Mouse (Mus musculus): ENCODE results near the gene Rps15.

Gene Rps15

DNA sequence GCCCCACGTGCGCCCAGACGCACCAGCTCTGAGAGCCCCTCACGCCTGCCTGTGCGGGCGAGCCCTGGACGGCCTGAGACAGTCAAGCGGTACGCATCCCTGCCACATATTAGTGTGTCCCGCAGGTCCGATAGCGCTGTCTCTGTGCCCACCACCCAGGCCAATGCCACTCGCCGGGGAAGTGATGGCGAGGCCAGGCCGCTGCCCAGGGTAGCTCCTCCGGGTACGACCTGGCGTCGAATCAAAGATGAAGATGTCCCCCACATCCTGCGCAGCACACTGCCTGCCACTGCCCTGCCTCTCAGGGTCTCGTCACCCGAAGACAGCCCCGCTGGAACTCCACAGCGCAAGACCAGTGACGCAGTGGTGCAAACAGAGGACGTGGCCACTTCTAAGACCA lies 23.1 kb downstream of the Rps15 start:
- no peak for DNase-seq (ENCODE audit: low spot score in 2 of 2)

DNA sequence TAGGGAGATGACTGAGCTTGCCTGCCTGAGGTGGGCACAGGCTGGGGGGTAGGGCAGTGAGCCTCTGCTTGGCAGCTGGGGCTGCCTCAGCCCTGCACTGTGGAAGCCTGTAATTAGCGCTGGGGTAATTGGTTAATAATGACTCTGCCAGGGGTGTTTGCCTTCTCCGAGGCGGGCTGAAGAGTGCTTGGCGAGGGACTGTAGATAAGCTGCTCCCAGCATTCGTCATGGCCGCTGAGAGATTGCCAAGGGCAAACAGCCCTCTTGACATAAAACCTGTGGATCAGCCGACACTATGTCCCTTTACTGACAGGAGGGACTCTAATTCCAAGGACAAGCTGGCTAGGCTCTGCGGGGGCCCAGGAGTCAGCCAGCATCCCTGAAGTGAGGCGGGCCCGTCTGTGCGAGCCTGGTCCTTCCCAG lies 24.1 kb downstream of the Rps15 start:
- no peak for DNase-seq (ENCODE audit: low spot score in 2 of 2)

DNA sequence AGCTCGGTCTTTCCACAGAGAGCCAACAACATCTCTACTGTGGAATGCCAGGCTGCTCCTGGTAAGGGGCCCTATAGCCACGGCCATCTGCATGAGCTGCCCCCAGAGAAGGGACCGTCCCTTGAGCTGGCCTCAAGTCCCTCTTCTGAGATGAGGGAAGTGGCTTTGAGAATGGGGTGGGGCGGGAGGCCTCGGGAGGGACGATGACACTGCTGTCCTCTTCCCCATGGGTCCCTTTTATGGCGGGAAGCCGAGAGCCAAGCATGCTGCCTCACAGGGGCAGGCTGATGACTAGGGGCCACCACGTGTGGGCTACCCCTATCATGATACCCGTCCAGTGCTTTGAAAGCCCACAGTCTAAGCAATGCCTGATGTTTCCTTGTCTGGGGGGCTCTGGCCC lies 24.8 kb downstream of the Rps15 start:
- DNase-seq (ENCODE audit: low spot score in 2 of 2): no peak

DNA sequence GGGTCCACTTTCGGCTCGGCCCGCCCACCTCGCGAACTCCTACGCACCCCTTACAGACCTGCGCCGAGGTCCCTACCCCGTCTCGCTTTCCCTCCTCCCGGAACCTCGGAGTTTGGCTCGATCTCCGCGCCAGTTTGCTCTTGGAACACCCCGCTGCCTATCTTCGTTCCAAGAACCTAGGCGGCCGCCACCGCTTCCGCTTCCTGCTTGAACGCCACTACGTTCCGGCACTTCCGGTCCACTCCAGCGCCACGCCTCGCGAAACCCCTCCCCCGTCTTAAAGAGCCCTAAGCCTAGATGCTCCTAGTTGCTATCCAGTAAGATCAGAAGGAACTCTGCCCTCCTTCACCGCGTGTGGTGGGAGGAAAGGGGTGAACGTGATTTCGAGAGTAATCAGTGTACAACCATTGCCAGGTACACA lies 28.1 kb downstream of the Rps15 start, which contains the start of gene 2310011J03Rik:
Gene 2310011J03Rik (minus strand): TSS at position 198 of the 421 bp plus-strand sequence.
- peak; percentile 76 to 85 for DNase-seq (ENCODE audit: low spot score in 2 of 2)

DNA sequence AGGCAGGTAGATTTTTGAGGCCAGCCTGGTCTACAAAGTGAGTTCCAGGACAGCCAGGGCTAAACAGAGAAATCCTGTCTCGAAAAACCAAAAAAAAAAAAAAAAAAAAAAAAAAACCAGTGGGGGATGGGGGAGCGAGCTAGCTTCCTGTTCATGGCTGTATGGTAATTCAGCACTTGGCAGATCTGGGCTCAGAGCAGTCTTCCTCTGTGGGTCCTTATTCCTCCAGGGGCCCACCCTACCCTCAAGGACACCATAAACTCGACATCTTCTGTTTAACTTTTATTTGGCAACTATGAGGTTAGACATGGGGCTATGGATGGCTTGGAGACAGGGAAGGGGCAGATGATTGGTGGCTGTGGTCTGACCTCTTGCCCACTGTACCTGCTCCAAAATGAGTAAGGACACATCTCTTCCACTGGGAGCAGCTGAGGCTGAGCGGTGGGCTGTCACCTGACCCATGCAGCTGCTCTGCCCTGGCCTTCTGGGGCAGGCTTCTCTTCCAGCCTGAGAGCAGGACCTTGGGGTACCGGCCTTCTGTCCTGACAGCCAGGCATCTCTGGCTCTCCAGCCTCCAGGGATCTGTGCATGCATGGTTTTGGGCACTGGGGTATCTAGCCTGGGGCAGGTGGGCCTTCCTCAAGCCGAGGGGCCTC lies 28.9 kb downstream of the Rps15 start:
- DNase-seq (ENCODE audit: low spot score in 2 of 2): no peak

DNA sequence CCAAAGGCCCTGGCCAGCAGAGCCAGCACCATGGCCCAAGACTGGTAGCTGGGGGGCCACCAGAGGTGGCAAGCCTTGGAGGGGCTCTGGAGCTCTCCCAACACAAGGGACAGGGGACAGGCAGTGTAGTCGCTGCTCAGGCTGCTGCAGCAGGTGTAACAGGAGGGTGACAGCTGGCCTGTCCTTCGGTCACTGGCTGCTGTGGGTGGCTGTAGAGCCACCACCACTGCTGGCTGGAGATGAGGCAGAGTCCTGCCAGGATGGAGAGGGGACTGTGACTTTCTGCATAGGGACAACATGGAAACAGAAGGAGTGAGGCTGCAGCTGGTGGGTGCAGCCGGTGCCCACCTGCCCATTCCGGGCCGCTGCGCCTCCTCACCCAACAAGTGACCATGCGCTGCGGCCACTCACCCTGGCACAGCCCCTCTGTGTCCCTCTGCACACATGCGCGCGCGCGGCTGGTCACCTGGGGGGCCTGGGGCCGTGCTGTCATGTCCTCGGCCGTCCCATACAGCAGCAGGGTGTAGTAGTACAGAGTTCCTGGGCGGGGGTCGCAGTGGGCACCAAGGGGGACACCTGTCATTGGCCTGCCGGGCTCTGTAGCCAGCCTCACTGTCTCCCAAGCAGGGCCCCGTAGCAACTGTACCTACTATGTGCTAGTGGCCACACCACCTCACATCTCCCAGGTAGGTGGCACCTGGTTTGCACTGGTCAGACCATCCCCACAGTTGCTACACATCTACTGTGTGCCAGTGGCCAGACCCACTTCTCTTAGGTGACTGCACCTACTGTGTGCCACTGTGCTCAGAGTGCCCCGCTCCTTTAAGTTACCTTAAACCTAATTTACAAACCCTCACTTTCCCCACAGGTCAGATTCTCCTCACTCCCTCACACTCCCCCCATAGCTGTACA lies 29.7 kb downstream of the Rps15 start:
- no peak for DNase-seq (ENCODE audit: low spot score in 2 of 2)

DNA sequence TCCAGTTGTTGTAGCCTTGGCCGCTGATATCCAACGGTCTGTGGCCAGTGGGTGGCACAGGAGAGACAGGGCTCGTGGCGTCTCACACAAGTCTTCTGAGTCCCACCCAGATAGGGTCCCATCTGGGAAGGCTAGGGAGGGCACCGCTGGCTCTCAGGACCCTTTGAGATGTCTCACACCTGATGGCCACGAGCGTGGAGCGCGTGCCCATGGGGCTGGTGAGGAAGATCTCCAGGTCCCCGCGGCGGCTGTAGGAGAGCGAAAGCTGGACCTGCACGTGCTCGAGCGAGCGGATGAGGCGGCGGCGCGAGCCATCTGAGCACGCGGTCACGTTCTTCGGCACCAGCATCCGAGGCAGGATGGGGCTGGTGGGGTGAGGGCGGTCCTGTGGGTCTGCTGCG lies 30.6 kb downstream of the Rps15 start:
- DNase-seq (ENCODE audit: low spot score in 2 of 2): no peak

DNA sequence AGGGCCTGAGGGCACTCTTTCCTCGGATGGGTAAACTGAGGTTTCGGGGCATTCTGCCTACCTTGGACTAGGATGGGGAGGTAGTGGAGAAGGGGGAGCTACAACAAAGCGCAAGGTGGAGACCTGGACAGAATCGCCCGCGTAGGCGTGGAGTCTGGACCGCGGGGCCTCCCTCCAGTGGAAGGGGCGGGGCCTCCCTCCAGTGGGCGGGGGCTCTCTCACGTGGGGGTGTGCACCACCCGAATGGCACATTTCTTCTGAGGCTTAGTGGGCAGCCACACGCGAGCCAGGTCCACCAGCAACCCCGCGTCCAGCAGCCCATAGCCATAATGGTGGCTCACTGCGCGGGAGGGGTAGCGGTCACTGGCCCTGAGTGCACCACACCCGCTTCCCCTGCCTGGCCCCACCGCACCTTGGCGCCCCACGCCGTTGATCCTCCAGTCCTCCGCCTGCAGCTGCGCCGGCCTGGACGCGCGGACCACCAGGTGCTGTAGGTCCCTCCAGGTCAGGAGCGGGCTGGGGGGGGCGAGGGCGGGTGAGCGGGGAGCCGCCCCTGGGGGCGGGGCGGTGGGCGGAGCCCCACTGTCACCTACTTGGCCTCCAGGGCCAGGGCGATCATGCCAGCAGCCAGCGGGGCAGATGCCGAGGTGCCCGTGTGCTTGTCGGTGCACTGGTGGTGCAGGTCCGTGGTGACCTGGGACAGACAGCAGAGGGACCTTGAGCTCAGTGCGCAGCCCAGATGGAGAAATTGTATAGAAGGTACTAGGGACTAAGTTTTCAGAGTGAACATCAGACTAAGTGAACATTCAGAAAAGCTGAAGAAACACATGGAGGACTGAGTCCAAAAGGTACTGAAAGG lies 31.2 kb downstream of the Rps15 start:
- no peak for DNase-seq (ENCODE audit: low spot score in 2 of 2)

DNA sequence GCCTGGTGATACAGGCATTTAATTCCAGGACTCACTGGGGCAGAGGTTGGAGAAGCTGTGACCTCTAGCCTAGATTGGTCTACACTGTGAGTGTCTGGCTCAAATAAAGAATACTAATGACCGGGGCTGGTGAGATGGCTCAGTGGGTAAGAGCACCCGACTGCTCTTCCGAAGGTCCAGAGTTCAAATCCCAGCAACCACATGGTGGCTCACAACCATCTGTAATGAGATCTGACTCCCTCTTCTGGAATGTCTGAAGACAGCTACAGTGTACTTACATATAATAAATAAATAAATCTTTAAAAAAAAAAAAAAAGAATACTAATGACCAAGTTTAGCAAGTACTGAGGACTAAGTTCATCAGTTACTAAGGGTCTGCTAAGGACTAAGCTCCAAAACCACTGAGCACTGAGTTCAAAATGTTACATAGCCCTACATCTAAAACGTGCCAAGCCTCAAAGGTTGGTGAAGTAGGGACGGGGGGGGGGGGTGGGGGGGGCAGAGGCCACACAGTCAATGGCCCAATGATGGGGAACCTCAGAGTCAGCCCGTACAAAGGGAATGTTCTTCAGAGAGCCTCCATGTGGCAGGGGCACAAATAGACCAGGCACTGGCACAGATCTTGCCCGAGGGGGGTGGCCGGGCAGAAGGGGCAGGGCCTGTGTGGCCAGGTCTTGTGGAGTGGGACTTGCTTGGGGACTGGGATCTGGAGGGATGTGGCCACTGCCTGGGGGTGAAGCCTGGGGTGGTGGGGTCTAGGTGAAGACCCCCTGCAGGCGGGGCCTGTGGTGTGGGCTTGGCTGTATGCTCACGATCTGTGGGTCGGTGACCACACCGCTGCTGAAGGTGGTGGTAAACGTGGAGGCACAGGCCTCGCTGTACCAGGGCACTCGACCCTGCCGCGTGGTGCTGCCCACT lies 32.1 kb downstream of the Rps15 start:
- no peak for DNase-seq (ENCODE audit: low spot score in 2 of 2)

DNA sequence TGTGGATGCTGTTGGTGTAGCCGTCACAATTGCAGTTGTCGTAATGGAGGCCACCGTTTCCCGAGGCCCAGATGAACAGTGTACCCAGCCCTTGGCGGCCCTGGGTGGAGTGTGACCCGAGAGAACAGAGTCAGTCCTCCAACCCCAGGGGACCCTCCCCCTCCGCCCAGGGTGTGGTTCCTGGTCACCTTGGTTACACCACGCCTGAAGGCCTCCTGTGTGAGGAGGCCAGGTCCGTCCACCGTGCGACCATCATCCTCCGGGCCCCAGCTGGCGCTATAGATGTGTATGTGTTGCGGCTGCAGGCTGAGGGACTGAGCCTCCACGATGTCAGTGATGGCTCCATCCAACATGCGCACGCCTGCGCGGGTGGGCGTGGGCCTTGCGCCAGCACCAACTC lies 32.8 kb downstream of the Rps15 start:
- DNase-seq (ENCODE audit: low spot score in 2 of 2): no peak

DNA sequence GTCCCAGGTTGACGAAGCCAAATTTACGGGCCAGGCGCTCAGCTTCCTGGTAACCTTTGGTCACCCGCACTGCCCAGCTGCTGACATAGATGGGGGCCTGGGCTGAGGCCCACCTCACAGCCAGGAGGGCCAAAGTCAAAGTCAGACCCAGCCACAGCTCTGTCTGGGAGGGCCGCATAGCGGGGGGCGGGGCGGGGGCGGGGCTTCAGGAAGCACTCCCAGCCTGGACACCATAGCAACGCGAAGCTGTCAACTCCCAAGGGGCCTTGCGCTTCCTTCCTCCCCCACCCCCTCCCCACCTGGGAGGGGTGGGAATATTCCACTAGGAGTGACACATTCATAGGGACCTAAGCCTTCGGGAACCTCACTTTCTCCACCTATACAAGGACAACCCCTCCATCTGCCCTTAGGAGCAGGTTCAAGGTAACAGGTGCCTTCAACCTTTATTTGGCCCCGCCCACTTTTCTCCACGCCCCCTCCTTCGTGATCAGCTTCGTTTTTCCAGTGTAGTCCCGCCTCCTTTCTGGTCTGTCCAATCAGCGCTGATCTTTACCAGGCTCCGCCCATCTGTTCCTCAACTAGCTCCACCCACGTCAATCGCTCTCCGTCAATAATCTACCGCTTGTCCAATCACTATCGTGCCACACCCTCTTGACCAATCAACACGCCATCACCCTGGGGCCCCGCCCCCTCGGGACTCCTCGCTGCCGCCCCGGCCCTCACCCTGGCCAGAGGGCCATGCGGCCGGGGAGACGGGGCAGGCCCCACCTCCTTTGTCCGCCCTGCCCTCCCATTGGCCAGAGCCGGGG lies 37.2 kb downstream of the Rps15 start, which contains the start of the genes Pcsk4 and Reep6:
Gene Pcsk4 (minus strand): TSS at position 226 of the 809 bp plus-strand sequence.
Gene Reep6 (plus strand): TSS at position 681 of the 809 bp plus-strand sequence.
- DNase-seq (ENCODE audit: low spot score in 2 of 2): peak; percentile 95 to 97

DNA sequence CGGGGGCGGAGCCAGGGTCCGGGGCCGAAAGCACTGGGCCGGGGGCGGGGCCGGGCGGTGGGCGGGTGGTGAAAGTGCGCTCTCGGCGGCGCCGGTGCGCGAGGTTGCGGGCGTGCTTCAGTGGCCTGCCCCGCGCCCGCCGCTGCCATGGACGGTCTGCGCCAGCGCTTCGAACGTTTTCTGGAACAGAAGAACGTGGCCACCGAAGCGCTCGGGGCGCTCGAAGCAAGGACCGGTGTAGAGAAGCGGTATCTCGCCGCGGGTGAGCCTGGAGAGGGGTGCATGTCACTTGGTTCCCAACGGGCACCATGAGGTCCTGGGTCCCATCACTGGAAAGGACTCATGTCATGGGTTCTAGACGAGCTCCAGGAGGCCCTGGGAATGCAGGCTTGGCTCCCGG lies 37.8 kb downstream of the Rps15 start:
- no peak for DNase-seq (ENCODE audit: low spot score in 2 of 2)

DNA sequence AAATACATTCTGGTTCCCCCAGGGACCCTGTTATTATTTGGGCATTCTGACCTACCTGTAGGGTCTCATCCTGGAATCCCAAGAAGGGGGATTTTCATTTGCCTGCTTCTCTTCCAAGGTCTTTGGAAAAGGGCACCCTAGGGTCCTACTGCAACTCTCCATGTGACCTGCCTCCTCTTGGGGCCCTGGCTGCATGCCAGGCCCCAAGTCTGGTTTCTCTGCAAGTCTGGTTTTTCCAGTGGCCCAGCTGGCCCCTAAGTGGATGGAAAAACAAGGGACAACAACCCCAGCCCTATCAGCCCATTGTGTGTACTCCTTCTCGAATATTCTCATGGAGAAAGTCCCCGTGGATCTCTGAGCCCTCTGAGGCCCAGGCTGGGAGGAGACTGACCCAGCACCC lies 38.6 kb downstream of the Rps15 start:
- DNase-seq (ENCODE audit: low spot score in 2 of 2): no peak

DNA sequence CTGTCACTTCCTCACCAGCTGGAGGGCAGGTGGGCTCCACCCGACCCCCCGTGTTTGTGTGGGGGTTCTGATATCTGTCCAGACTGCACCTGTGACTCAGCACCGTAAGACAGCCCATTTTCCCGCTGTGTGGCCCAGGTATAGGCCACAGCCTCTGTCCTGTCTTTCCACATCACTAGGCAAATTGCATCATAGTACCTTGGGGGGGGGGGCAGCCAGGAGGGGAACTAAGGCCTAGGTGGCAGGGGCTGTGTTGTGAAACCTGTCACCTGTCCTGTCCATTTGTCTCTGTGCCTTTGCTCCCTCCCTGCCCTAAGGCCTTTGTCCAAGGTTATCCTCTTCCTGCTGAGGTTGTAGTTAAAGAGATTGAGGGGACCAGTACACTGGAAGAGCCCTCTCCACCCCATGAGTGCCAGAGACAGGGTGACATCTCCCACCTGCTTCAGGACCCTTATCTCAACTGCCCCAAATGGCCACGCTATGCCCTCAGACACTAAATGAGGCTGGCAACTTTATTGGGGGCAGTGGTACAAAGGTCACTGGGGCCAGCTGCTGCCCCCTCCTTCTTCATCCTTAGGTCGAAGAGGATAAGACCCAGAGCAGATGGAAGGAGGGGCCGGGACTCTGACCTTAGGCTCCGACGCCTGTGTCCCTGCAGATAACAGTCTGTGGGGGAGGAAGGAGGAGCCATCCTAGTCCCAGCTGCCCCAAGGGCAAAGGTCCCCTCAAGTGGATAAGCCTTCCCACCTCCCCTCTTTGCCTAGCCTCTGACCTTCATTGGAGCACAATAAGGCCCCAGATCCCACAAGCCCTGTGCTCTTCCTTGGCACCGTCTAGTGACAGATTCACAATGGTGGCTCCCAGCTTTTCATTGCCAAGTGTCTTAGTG lies 39.6 kb downstream of the Rps15 start:
- DNase-seq (ENCODE audit: low spot score in 2 of 2): no peak

DNA sequence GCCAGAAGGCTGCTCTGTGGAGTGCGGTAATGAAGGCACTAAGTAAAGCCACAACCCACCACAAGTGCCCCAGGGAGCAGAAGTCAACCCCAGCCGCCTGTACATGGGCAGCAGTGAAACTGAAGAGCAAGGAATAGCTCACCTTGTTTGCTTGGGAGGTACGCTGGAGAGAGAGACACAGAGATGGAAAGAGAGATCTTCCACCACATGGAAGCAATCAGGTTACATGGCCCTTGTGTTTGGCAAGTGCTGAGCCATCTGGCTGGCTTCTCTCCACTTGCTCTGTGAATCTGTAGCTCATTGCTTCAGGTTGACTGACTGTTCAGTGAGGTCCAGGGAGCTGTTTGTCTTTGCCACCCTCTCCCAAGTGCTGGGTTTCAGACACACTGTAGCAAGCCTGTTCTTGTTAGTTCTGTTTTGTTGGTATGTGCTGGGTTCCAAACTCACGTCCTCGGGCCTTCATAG lies 40.3 kb downstream of the Rps15 start:
- no peak for DNase-seq (ENCODE audit: low spot score in 2 of 2)

DNA sequence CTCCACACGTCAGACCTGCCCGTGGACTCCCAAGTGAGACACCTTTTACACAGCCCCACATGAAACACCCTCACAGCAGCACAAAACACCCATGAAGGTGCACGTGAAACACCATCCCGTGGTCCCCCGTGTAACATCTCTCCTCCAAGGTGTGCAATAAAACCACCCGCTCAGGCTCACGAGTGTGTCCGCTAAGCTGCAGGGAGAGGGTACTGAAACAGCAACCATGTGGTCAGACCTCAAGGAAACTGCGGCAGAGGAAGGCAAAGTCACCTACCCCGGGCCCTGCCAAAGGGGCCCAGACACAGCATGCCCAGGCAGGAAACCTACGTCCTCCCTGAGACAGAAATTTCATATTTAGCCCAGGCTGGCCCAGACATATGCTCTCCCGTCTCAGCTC lies 44.0 kb downstream of the Rps15 start:
- DNase-seq (ENCODE audit: low spot score in 2 of 2): no peak

DNA sequence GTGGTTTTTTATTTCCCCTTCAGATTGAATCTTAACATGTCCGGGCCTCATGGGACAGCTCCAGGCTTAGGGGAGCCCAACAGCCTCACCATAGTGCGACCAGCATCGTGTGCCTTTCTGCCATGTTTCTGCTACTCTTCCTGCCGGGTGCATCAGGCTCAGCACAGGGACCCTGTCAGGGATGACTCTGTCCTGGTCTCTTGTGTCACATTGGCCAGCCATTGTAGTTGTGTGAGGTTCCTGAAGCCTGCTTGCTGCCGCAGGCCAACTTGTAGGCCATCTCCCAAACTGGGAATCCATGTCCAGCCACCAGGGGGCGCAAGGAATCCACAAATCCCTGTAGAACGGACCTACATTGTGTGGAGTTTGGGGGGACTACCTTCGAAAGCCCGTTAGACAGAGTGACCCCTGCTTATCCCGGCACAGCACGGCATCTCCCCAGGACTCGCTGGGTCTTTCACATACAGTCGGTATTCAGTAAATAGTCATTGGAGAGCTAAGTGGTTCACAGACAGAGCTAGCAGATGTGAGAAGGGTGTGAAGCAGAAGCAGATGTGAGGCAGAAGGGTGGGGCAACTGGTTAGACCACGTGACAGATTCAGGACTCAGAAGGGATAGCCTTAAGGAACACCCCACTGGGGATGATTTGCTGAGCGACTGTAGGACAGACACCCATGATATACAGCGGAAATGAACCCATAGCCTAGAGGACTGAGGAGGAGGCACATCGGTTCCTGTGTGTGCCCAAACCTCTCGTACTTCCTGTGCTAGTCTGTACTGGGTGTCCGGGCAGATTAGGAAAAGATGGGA lies 47.9 kb downstream of the Rps15 start:
- DNase-seq (ENCODE audit: low spot score in 2 of 2): peak; percentile 89 to 90

DNA sequence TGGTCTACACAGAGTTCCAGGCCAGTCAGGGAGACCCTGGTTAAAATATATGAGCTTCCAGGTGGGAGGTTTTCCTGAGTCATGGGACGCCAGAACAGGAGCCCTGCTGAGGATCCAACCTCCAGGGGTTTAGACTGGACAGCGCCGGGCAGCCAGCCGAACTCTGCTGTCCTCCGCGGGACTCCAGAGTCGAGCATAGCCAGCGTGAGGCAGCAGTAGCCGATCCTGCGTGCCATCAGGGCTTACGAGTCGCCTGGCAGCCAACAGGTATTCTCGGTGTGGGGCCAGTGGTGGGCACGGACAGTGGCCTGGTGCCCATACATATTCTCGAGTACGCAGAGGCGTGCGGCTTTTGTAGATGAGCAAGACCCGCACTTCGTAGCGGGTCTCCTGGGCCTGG lies 48.8 kb downstream of the Rps15 start:
- DNase-seq (ENCODE audit: low spot score in 2 of 2): no peak
